Mouse (Mus musculus): ENCODE measurements around the gene Cabp1. TPM values are rescaled to one million over a fixed set of nuclear protein-coding genes. Genes with fewer than 3 reads are reported as not detected.
"Not testable (repeated sequence)": the region's sequence is repeated elsewhere in the genome, so short reads cannot be mapped to it uniquely, and the experiment has no call there.

The Cabp1 gene
- polyA plus RNA-seq, 1 experiment from 2014 or later, result 1.2 TPM

DNA sequence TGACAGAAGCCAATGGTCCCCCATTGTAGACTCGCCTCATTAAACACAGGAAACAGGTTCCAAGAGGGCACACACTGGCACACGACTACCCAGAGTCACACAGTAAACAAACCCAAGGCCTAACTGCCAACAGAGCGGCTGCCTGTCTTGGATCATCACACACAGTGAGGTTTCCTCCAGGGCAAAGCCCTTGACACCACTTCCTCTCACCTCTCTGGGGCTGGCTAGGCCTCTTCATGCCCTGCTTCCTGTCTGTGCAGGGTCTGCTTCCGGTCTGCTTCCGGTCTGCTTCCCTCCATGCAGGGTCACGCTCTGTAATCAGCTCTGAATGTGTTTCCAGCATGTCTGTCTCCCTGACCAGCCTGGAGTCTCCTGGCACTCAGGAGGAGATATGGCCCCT is 26.8 kb downstream of the Cabp1 start:
- H3K9me3 ChIP-seq (replicated peaks; ENCODE audit: low read length), result no peaks in the 10 kb centered on the region
- WGBS, result 33% methylated on average over 6 of the region's 6 CpGs
- H3K4me3 ChIP-seq (replicated peaks; ENCODE audit: low read depth, low read length), result no peak overlapping the region
- no peaks in the 10 kb centered on the region for H3K27me3 ChIP-seq (ENCODE audit: insufficient read depth, low read length)
- DNase-seq (ENCODE audit: low spot score) (no peak), ATAC-seq (replicated peaks; ENCODE audit: low FRiP score, low read depth) (peak; percentile 29; the same call in 1 of the 2 replicates)
- H3K4me2 ChIP-seq (ENCODE audit: low read length), result no peak overlapping the region
- H3K9ac ChIP-seq (ENCODE audit: low read depth, low read length), result no peak overlapping the region
- peaks cover 24% of the 10 kb centered on the region for H3K4me1 ChIP-seq (replicated peaks; ENCODE audit: insufficient read depth, low read length)
- H3K27ac ChIP-seq, result peak overlapping the region; percentile 81
- no peak for TF ChIP-seq CTCF (IDR thresholded peaks at IDR 0.05; ENCODE audit: low read depth)
- no peaks in the 10 kb centered on the region for H3K36me3 ChIP-seq (ENCODE audit: insufficient read depth, low read length)

DNA sequence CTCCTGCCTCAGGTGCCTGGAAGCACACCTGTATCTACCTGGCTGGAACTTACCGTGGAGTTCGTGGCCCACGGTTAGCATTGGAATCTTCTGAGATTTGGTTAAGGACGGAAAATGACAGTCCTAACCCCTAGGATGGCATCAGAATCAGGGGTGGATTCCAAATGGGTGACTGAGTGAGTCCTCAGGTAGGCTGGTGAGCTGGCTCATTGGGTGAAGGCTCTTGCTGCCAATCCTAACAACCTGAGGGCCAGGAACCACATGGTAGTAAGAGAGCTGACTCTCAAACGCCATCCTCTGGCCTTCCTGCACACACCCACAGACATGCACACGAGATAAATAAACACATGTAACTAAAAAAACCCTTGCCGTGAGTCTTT is 27.4 kb downstream of the Cabp1 start:
- Histone ChIP-seq H3K27me3 (ENCODE audit: insufficient read depth, low read length) (no peaks in the 10 kb centered on the region), H3K36me3 (ENCODE audit: insufficient read depth, low read length) (no peaks in the 10 kb centered on the region), H3K4me3 (replicated peaks; ENCODE audit: low read depth, low read length) (no peak overlapping the region), H3K4me1 (replicated peaks; ENCODE audit: insufficient read depth, low read length) (peaks cover 24% of the 10 kb centered on the region), H3K9me3 (replicated peaks; ENCODE audit: low read length) (no peaks in the 10 kb centered on the region), H3K27ac (peak overlapping the region; percentile 81), H3K9ac (ENCODE audit: low read depth, low read length) (peak overlapping the region; percentile 1; the same call in 1 of the 2 replicates), H3K4me2 (ENCODE audit: low read length) (no peak overlapping the region)
- ATAC-seq (replicated peaks; ENCODE audit: low FRiP score, low read depth), result no peak
- no peak for DNase-seq (ENCODE audit: low spot score)
- TF ChIP-seq CTCF (IDR thresholded peaks at IDR 0.05; ENCODE audit: low read depth), result no peak
- 62% methylated on average over 7 of the region's 7 CpGs for WGBS

DNA sequence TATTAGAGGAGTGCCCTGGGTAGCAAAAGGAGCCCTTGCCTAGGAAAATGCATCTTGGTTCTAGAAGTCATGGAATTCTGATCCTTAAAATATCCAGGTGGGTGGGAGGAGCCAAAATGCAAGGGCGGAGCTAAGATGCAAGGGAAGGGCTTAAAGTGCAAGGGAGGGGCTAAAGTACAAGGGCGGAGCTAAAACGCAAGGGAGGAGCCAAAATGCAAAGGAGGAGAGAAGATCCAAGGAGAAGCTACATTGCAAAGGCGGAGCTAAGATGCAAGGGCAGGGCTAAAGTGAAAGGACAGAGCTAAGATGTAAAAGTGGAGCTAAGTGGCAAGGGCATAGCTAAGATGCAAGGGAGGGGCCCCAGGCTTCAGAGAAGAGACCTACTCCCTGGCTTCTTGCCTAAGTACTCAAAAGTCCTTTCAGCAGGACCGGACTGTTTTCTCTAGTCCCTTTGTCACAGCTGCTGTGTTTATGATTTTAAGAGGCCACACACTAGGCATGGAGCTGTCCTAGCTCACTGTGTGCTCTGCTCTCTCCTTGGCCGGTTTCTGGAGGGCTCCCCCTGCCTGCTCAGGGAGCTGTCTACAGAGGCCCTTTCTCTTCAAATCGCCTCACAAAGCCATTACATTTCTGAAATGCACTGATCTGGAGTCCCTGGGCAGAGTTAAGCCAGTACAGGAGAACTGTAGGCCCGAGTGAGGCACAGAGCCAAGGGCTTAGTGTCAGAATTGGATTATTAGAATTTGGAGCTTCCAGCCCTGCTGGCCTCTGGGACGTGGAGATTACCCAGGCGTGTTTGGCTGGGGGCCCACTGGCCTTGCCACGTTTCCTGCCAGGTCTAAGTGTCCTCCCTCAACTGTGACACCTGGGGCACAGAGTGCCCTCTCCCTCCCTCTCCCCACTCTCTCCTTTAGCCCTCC is 28.0 kb downstream of the Cabp1 start:
- Histone ChIP-seq H3K9me3 (replicated peaks; ENCODE audit: low read length) (no peaks in the 10 kb centered on the region), H3K4me2 (ENCODE audit: low read length) (no peak overlapping the region), H3K4me3 (replicated peaks; ENCODE audit: low read depth, low read length) (no peak overlapping the region), H3K27me3 (ENCODE audit: insufficient read depth, low read length) (no peaks in the 10 kb centered on the region), H3K4me1 (replicated peaks; ENCODE audit: insufficient read depth, low read length) (peaks cover 28% of the 10 kb centered on the region), H3K9ac (ENCODE audit: low read depth, low read length) (peak overlapping the region; percentile 1; the same call in 1 of the 2 replicates), H3K36me3 (ENCODE audit: insufficient read depth, low read length) (no peaks in the 10 kb centered on the region), H3K27ac (peak overlapping the region; percentile 81)
- TF ChIP-seq CTCF (IDR thresholded peaks at IDR 0.05; ENCODE audit: low read depth), result peak; percentile 51
- ATAC-seq (replicated peaks; ENCODE audit: low FRiP score, low read depth), result 0 out of 2 replicates have a peak, but pooled peaks have one; percentile 34
- peak; percentile 68 for DNase-seq (ENCODE audit: low spot score)
- WGBS, result 52% methylated on average over 11 of the region's 11 CpGs

DNA sequence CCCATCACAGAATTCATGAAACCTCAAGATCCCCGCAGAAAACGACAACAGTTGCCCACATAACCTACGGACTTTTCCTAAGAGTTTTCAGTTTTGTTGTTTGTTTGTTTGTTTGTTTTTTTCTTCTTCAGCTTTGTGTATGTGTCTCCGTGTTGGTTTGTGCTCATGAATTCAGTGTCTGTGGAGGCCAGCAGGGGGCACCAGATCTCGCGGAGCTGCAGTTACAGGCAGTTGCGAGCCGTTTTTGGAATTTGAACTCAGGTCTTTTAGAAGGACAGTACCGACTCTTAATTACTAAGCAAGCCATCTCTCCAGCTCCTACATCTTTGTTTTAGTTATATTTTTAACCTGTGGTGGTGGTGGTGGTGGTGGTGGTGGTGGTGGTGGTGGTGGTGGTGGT is 28.8 kb downstream of the Cabp1 start:
- Histone ChIP-seq H3K27ac (no peak overlapping the region), H3K27me3 (ENCODE audit: insufficient read depth, low read length) (no peaks in the 10 kb centered on the region), H3K4me1 (replicated peaks; ENCODE audit: insufficient read depth, low read length) (peaks cover 35% of the 10 kb centered on the region), H3K36me3 (ENCODE audit: insufficient read depth, low read length) (no peaks in the 10 kb centered on the region), H3K9me3 (replicated peaks; ENCODE audit: low read length) (no peaks in the 10 kb centered on the region), H3K4me2 (ENCODE audit: low read length) (no peak overlapping the region), H3K9ac (ENCODE audit: low read depth, low read length) (no peak overlapping the region), H3K4me3 (replicated peaks; ENCODE audit: low read depth, low read length) (no peak overlapping the region)
- 66% methylated on average over 9 of the region's 9 CpGs for WGBS
- ATAC-seq (replicated peaks; ENCODE audit: low FRiP score, low read depth) (no peak), DNase-seq (ENCODE audit: low spot score) (no peak)
- TF ChIP-seq CTCF (IDR thresholded peaks at IDR 0.05; ENCODE audit: low read depth), result peak; percentile 61

DNA sequence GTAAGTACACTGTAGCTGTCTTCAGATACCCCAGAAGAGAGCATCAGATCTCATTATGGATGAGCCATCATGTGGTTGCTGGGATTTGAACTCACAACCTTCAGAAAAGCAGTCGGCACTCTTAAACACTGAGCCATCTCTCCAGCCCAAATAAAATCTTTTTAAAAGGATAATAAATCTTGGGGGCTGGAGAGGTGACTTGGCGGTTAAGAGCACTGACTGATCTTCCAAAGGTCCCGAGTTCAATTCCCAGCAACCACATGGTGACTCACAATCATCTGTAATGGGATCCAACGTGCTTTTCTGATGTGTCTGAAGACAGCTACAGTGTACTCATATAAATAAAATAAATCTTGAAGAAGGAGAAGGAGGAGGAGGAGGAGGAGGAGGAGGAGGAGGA is 29.7 kb downstream of the Cabp1 start:
- H3K27ac ChIP-seq; H3K36me3 ChIP-seq (ENCODE audit: insufficient read depth, low read length); H3K9me3 ChIP-seq (replicated peaks; ENCODE audit: low read length); DNase-seq (ENCODE audit: low spot score); ATAC-seq (replicated peaks; ENCODE audit: low FRiP score, low read depth); H3K27me3 ChIP-seq (ENCODE audit: insufficient read depth, low read length); H3K4me3 ChIP-seq (replicated peaks; ENCODE audit: low read depth, low read length); H3K4me2 ChIP-seq (ENCODE audit: low read length); H3K9ac ChIP-seq (ENCODE audit: low read depth, low read length): not testable (repeated sequence)
- peaks cover 35% of the 10 kb centered on the region for H3K4me1 ChIP-seq (replicated peaks; ENCODE audit: insufficient read depth, low read length)
- 65% methylated on average over 4 of the region's 4 CpGs for WGBS

DNA sequence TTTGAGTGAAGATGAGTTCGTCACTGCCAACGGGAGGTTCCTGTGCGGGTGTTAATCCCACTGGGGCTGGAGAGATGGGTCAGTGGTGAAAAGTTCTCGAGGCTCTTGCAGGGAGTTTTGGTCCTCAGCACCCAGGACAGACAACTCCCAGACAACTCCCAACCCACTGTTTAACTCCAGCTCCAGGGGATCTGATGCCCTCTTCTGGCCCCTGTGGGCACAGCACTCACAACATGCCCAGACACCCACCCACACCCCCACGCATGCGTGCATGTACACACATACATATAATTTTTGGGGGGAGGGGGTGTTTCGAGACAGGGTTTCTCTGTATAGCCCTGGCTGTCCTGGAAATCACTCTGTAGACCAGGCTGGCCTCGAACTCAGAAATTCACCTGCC is 30.6 kb downstream of the Cabp1 start:
- peak; percentile 71 for TF ChIP-seq CTCF (IDR thresholded peaks at IDR 0.05; ENCODE audit: low read depth)
- 47% methylated on average over 8 of the region's 8 CpGs for WGBS
- DNase-seq (ENCODE audit: low spot score) (no peak), ATAC-seq (replicated peaks; ENCODE audit: low FRiP score, low read depth) (no peak)
- Histone ChIP-seq H3K4me2 (ENCODE audit: low read length) (peak overlapping the region; percentile 23; the same call in 1 of the 2 replicates), H3K27me3 (ENCODE audit: insufficient read depth, low read length) (no peaks in the 10 kb centered on the region), H3K4me1 (replicated peaks; ENCODE audit: insufficient read depth, low read length) (peaks cover 34% of the 10 kb centered on the region), H3K4me3 (replicated peaks; ENCODE audit: low read depth, low read length) (no peak overlapping the region), H3K9ac (ENCODE audit: low read depth, low read length) (no peak overlapping the region), H3K9me3 (replicated peaks; ENCODE audit: low read length) (no peaks in the 10 kb centered on the region), H3K36me3 (ENCODE audit: insufficient read depth, low read length) (no peaks in the 10 kb centered on the region), H3K27ac (no peak overlapping the region)

DNA sequence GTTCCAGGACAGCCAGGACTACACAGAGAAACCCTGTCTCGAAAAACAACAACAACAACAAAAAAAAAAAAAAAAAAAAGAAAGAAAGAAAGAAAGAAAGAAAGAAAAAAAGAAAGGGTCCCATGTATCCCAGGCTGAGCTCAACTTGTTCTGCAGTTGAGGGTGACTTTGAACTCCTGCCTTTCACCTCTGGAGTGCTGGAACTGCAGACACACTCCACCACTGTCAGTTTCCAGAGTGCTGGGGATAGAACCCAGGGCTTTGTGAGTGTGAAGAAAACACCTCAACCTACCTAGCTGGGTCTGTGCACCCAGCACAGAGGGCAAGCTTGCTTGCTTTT is 32.3 kb downstream of the Cabp1 start:
- H3K9ac ChIP-seq (ENCODE audit: low read depth, low read length); H3K36me3 ChIP-seq (ENCODE audit: insufficient read depth, low read length); DNase-seq (ENCODE audit: low spot score); H3K4me3 ChIP-seq (replicated peaks; ENCODE audit: low read depth, low read length); H3K27me3 ChIP-seq (ENCODE audit: insufficient read depth, low read length); H3K9me3 ChIP-seq (replicated peaks; ENCODE audit: low read length); H3K4me2 ChIP-seq (ENCODE audit: low read length); H3K27ac ChIP-seq; ATAC-seq (replicated peaks; ENCODE audit: low FRiP score, low read depth): not testable (repeated sequence)
- peaks cover 22% of the 10 kb centered on the region for H3K4me1 ChIP-seq (replicated peaks; ENCODE audit: insufficient read depth, low read length)
- WGBS, result no CpG with 5 or more reads among the region's 1 CpGs

All from kidney, postnatal 0 days (tissue).